Mouse (Mus musculus) kidney, embryonic 16.5 days (tissue): Measurements from ENCODE around the gene Crygd. TPM values are rescaled to one million over a fixed set of nuclear protein-coding genes. Genes with fewer than 3 reads are reported as not detected.

Experiments used
- ATAC-seq: fragments of 200-750 bp; cut with Nextera tagmentation; 2 replicates; pipeline ENCODE4 v1.8.0; 2017; ENCODE audit warnings: moderate TSS enrichment; ENCODE audit not compliant: low FRiP score, low TSS enrichment
- H3K27ac ChIP-seq: fragments of 300-500 bp; sonication (generic); 2 replicates; pipeline ENCODE4 v1.5.1; 2014; ENCODE audit warnings: low read length
- H3K27me3 ChIP-seq: fragments of 300-500 bp; sonication (generic); 2 replicates; pipeline ENCODE4 v1.6.1; 2014; ENCODE audit warnings: low read length, control low read depth, mixed read lengths; ENCODE audit not compliant: insufficient read depth
- H3K36me3 ChIP-seq: fragments of 300-500 bp; sonication (generic); 2 replicates; pipeline ENCODE4 v1.6.1; 2014; ENCODE audit warnings: low read length, control low read depth, mixed read lengths; ENCODE audit not compliant: insufficient read depth
- H3K4me1 ChIP-seq: fragments of 300-500 bp; sonication (generic); 2 replicates; pipeline ENCODE4 v1.6.1; 2014; ENCODE audit warnings: low read length, control low read depth, mixed read lengths; ENCODE audit not compliant: insufficient read depth
- H3K4me2 ChIP-seq: fragments of 300-500 bp; sonication (generic); replicated peaks from 2 replicates; pipeline ENCODE4 v1.6.1; 2014; ENCODE audit warnings: low read depth, low read length
- H3K4me3 ChIP-seq: fragments of 300-500 bp; sonication (generic); 2 replicates; pipeline ENCODE4 v1.5.1; 2014; ENCODE audit warnings: mild to moderate bottlenecking, low read length
- H3K9ac ChIP-seq: fragments of 300-500 bp; sonication (generic); replicated peaks from 2 replicates; pipeline ENCODE4 v1.6.1; 2014; ENCODE audit warnings: low read length
- H3K9me3 ChIP-seq: fragments of 300-500 bp; sonication (generic); 2 replicates; pipeline ENCODE4 v1.6.1; 2016; ENCODE audit warnings: low read length, control low read depth
- WGBS: fragments of 180-500 bp; shearing (Covaris S2); extraction: QIAGEN DNeasy Blood & Tissue Kit; methylation state at CpG from one replicate; pipeline ENCODE4 v1.1.7; 2014; 5-methylcytosine and 5-hydroxymethylcytosine counted together
- polyA plus RNA-seq: library from polyadenylated mRNA; unstranded; fragments of >200 nt; fragmentation: Nextera tagmentation; extraction: Ambion mirVana; gene quantifications from 2 replicates; pipeline ENCODE4 v1.2.1, GENCODE M21; 2015

The Crygd gene
- polyA plus RNA-seq, 1 experiment from 2014 or later: not detected

DNA sequence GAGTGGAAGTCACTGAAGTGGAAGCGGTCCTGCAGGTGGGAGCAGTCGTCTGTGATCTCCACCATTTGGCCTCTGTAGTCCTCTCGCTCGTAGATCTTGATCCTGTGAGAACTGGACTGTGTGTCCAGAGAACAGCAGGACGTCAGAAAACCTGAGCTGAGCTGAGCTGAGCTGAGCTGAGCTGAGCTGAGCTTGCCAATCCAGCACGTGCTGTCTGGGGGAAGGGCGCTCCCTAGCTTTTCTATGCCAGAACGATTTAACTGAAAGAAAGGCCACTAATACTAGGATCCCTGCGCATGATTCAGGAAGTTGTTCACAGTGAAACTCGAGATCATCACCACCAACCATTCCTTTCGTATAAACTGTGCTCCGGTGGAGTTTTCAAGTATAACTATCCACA lies 14.5 kb downstream of the Crygd start:
- Histone ChIP-seq H3K9ac (no peak overlapping the region), H3K4me1 (peaks cover 5% of the 10 kb centered on the region; the same call in 1 of the 2 replicates), H3K4me2 (no peak overlapping the region), H3K9me3 (no peaks in the 10 kb centered on the region), H3K4me3 (no peak overlapping the region), H3K36me3 (no peaks in the 10 kb centered on the region), H3K27ac (no peak overlapping the region), H3K27me3 (no peaks in the 10 kb centered on the region)
- WGBS: 36% methylated on average over 12 of the region's 12 CpGs
- ATAC-seq: peak; percentile 85

DNA sequence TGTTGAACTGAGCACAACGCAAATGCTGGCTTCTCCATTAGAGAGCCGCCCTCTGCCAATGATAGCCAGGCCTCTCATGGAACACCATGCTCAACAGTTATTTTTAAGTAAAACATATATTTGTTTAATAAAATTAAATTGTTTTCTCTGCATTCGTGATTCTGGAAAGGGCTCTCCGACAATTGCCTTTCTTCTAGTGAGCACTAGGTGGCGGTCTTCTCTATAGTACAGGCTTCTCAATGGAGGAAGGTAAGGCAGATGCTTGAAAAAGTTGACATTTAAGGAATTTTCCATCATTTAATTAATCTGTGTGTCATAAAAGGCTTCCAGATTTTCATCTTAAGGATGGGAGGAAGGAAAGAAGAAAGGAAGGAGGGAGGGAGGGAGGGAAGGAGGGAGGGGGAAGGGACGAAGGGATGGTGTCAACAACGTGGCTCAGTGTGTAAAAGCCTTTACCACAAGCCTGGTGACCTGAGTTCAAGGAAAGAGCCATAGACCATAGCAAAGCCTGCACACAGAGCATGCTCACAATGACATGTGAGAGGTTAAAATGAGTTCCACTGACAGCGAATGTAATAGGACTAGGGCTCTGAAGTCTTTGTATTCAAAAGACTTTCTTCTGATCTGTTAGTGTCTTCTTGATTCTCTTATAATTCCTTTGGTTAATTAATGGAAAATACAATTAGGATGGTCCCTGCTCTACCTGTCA lies 16.7 kb downstream of the Crygd start:
- 37% methylated on average over 8 of the region's 8 CpGs for WGBS
- Histone ChIP-seq H3K27ac (no peak overlapping the region), H3K36me3 (no peaks in the 10 kb centered on the region), H3K4me2 (0 out of 2 replicates have a peak overlapping the region, but pooled peaks have one; percentile 5), H3K9ac (no peak overlapping the region), H3K27me3 (no peaks in the 10 kb centered on the region), H3K4me1 (peaks cover 5% of the 10 kb centered on the region; the same call in 1 of the 2 replicates), H3K4me3 (no peak overlapping the region), H3K9me3 (no peaks in the 10 kb centered on the region)
- no peak; the same call in 1 of the 2 replicates for ATAC-seq

GRCm38 (mm10) chr1:65043433-65043832 lies 19.8 kb downstream of the Crygd start:
- no peak overlapping the region for H3K4me3 ChIP-seq
- no peak overlapping the region for H3K27ac ChIP-seq
- 89% methylated on average over 2 of the region's 2 CpGs for WGBS
- no peaks in the 10 kb centered on the region for H3K27me3 ChIP-seq
- no peak overlapping the region for H3K9ac ChIP-seq
- no peaks in the 10 kb centered on the region for H3K9me3 ChIP-seq
- H3K36me3 ChIP-seq: no peaks in the 10 kb centered on the region
- 0 out of 2 replicates have a peak, but pooled peaks cover 4% of the 10 kb centered on the region for H3K4me1 ChIP-seq
- ATAC-seq: no peak
- no peak overlapping the region for H3K4me2 ChIP-seq

GRCm38 (mm10) chr1:65041837-65042236 lies 21.4 kb downstream of the Crygd start:
- Histone ChIP-seq H3K4me3 (no peak overlapping the region), H3K4me1 (0 out of 2 replicates have a peak, but pooled peaks cover 4% of the 10 kb centered on the region), H3K36me3 (no peaks in the 10 kb centered on the region), H3K4me2 (no peak overlapping the region), H3K9ac (no peak overlapping the region), H3K27me3 (no peaks in the 10 kb centered on the region), H3K9me3 (no peaks in the 10 kb centered on the region), H3K27ac (no peak overlapping the region)
- ATAC-seq: no peak
- WGBS: 94% methylated on average over 3 of the region's 3 CpGs

GRCm38 (mm10) chr1:65040806-65041205 lies 22.4 kb downstream of the Crygd start:
- no peaks in the 10 kb centered on the region for H3K9me3 ChIP-seq
- no peaks in the 10 kb centered on the region for H3K27me3 ChIP-seq
- 0 out of 2 replicates have a peak, but pooled peaks cover 4% of the 10 kb centered on the region for H3K4me1 ChIP-seq
- WGBS: 55% methylated on average over 6 of the region's 6 CpGs
- ATAC-seq: no peak
- H3K4me3 ChIP-seq: no peak overlapping the region
- no peak overlapping the region for H3K4me2 ChIP-seq
- no peaks in the 10 kb centered on the region for H3K36me3 ChIP-seq
- no peak overlapping the region for H3K9ac ChIP-seq
- no peak overlapping the region for H3K27ac ChIP-seq

DNA sequence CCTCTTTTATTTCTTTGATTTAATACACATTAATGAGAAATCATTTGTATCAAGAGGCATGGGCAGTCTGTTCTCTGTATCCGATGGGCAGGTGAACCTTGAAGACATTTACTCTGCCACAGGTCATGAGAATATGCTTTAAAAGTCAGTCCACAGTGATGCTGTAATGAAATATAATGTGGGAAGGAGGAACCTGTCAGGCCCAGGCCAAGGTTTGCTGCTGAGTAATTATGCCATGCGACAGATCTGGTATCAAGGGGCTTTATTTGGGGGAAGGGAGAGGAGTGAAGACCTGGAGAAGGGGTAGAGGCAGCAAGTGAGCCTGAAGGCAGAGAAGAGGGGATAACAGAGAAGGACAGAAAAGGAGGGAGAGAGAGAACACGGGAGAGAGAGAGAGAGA lies 23.6 kb downstream of the Crygd start:
- Histone ChIP-seq H3K27ac (no peak overlapping the region), H3K4me2 (no peak overlapping the region), H3K4me3 (no peak overlapping the region), H3K9me3 (no peaks in the 10 kb centered on the region), H3K9ac (no peak overlapping the region), H3K36me3 (no peaks in the 10 kb centered on the region), H3K4me1 (0 out of 2 replicates have a peak, but pooled peaks cover 4% of the 10 kb centered on the region), H3K27me3 (no peaks in the 10 kb centered on the region)
- 70% methylated on average over 3 of the region's 3 CpGs for WGBS
- no peak for ATAC-seq

DNA sequence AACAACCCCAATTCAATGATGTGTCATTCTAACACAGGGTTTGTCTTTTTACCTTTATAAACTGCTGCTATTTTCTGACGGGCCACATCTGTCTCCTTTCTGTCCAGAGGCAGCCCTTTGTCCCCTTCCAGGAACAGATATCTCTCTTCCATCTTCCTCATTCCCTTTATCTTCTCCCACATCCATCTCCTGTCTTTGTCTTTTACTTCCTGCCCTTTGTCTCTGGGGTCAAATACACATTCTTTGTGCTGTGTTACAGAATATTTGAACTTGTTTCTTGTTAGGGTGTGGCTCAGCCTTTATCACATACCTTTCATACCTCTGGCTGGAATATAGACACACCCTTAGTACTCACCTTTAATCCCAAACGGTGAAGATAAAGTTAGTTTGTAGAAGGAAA lies 25.7 kb downstream of the Crygd start:
- H3K4me3 ChIP-seq: no peak overlapping the region
- no peak for ATAC-seq
- WGBS: 78% methylated on average over 2 of the region's 2 CpGs
- no peak overlapping the region for H3K27ac ChIP-seq
- no peaks in the 10 kb centered on the region for H3K27me3 ChIP-seq
- no peaks in the 10 kb centered on the region for H3K9me3 ChIP-seq
- 0 out of 2 replicates have a peak, but pooled peaks cover 4% of the 10 kb centered on the region for H3K4me1 ChIP-seq
- H3K36me3 ChIP-seq: no peaks in the 10 kb centered on the region
- H3K4me2 ChIP-seq: no peak overlapping the region
- H3K9ac ChIP-seq: no peak overlapping the region

- 42% methylated on average over 3 of the region's 3 CpGs for WGBS
- Histone ChIP-seq H3K36me3 (no peaks in the 10 kb centered on the region), H3K27ac (no peak overlapping the region), H3K9me3 (no peaks in the 10 kb centered on the region), H3K4me1 (no peaks in the 10 kb centered on the region), H3K9ac (no peak overlapping the region), H3K4me2 (no peak overlapping the region), H3K4me3 (no peak overlapping the region), H3K27me3 (no peaks in the 10 kb centered on the region)
- ATAC-seq: no peak
These were observed 27.7 kb downstream of the Crygd start for GRCm38 (mm10) chr1:65035513-65035912.

DNA sequence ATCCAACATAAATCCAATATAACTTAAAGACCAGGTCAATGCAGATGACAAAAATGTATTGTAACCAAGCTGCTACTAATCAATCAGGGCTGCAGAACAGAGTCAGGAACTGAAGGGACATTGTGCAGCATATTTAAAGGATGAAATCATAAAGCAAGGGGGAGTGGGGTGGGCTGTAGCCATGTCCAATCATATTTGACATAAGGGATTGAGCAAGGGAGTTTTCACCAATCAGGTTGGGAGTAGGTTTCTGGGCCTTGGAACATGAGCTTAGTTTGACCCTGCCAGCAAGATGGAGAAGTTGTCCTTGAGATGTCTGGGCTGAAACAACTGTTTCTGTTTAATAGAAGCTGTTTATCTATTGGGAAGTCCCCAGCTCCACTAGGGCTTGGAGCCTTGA lies 30.6 kb downstream of the Crygd start, which contains the start of gene Akr1cl:
Gene Akr1cl, minus strand, starts transcription at position 119 of the 400 bp plus-strand sequence.
- Histone ChIP-seq H3K4me1 (no peaks in the 10 kb centered on the region), H3K27me3 (no peaks in the 10 kb centered on the region), H3K9ac (no peak within 1 kb of the TSS), H3K9me3 (no peaks in the 10 kb centered on the region), H3K4me2 (no peak within 1 kb of the TSS), H3K36me3 (no peaks in the 10 kb centered on the region), H3K27ac (no peak within 1 kb of the TSS), H3K4me3 (no peak within 1 kb of the TSS)
- ATAC-seq: no peak

- Histone ChIP-seq H3K4me3 (no peak overlapping the region), H3K9ac (no peak overlapping the region), H3K27ac (no peak overlapping the region), H3K9me3 (no peaks in the 10 kb centered on the region), H3K4me2 (no peak overlapping the region), H3K27me3 (no peaks in the 10 kb centered on the region), H3K36me3 (no peaks in the 10 kb centered on the region), H3K4me1 (no peaks in the 10 kb centered on the region)
- no peak for ATAC-seq
- 52% methylated on average over 9 of the region's 9 CpGs for WGBS
These were observed 35.0 kb downstream of the Crygd start for GRCm38 (mm10) chr1:65028206-65028605.
